Mouse (Mus musculus) monocyte, adult 59 days (primary cell): Measurements from ENCODE around the gene Zfp711. TPM values are rescaled to one million over a fixed set of nuclear protein-coding genes. Genes with fewer than 3 reads are reported as not detected.

Experiments
- total RNA-seq, 2 experiments: library from RNA; stranded (reverse); gene quantifications; one replicate each; pipeline ENCODE4 v1.2.4; 2023

Zfp711 gene
- total RNA-seq: not detected

DNA sequence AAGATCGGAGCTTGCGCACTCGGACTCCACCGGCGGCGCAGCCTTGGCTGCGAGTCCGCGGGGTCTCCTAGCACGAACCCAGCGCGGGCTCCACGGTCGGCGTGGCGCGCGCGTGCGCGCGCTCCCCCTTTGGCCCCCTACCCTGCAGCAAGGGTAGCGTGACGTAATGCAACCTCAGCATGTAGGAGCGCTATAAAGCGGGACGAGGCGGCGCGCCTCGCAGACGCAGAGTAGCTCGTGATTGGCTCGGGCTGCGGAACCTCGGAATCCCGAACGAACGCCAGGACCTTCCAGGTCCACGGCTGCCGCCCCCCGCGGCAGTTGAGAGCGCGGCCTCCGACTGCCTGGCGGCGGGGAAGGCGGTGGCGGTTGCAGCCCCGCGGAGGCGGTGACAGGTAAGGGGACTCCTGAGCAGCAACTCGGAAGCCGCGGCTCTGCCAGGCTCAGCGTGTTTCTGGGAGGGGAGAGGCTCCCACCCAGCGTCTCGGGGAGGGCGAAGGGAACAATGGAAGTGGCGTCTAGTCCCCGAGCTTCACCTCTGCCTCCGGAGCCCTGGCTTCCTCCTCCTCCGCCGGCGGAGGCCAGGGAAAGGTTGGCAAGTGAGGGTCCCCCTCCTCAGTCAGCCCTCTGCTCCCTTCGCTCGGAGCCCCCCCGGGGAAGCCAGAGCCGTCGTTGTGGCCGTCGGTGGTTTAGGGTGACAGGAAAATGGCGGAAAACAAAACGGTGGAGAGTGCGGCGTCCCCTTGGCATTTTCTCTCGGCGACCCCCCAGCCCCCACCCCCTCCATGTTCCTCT, at the start of gene Zfp711:
Gene Zfp711 (plus strand): TSS at position 16 of the 795 bp plus-strand sequence.

Other genes starting within 250 kb of the Zfp711 start
- not detected for gene Satl1, start 193.7 kb upstream of the Zfp711 start, total RNA-seq
- not detected for gene 2010106E10Rik, start 105.3 kb upstream of the Zfp711 start, total RNA-seq
- gene Pof1b, start 98.1 kb downstream of the Zfp711 start, total RNA-seq: not detected